Mouse (Mus musculus) cerebellum, postnatal 36 days (tissue): ENCODE results near the gene Runx2.

Experiments used
- DNase-seq, 2 experiments: peaks; one replicate each; pipeline ENCODE4 v3.0.0; 2021 to 2022; ENCODE audit warnings: mixed read lengths in 2 of 2

Gene Runx2

DNA sequence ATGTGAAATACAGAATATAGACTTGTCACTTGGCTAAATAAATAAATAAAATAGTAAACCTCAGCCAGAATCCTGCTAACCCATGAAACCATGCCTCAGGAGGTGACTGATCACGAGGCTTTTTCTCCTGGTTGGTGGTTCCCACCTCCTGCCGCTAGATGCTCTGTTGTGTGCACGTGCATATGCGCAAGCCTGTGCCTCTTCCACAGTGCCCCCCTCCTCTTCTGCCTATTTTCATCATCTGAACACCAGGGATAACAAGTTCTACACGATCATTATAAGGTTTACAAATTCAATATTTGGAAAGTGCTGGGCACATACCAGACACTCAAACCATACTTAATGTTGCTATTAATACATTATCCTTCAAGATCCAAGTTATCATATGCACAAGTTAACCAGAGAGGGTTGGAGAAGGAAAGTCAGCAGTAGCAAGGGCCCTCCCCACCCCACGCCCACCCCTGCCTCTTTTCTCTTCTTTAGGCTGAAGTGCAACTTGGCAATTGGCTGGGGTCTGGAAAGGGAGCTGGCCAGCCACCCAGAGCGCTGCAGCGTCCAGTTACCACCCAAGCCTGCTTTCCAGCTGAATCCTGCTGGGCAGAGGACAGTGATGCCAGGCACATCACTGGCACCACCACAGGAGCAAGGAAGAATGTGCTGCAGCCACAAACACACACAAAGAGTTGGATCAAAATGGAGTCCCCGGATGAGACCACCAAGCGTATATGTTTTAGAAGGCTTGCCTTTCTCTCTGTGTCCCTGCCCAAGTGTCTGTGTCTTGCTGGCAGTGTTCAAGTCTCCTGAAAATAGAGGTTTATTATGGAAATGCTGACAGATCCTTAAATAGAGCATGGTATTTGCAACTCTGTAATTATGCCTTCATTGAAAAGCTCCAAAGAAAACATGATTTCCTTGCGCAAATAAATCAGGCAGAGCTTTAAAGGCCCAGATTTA lies 294.2 kb downstream of the Runx2 start:
- no peak for DNase-seq

DNA sequence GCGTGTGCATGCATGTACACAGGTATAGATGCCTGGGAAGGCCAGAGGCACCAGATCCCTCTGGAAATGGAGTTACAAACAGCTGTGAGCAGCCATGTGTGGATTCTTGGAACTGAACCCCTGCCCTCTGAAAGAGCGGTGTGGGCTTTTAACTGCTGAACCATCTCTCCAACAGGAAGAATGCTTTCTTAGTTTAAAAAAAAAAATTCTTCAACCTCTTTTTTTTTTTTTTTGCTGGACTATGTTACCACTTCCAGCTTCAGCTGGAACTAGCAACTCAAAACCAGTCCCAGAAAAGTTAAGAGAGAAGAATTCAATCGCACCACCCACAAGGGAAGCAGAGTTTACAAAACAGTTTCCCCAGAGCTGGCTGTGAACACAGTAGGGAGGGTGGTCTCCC lies 295.2 kb downstream of the Runx2 start:
- DNase-seq, result no peak

DNA sequence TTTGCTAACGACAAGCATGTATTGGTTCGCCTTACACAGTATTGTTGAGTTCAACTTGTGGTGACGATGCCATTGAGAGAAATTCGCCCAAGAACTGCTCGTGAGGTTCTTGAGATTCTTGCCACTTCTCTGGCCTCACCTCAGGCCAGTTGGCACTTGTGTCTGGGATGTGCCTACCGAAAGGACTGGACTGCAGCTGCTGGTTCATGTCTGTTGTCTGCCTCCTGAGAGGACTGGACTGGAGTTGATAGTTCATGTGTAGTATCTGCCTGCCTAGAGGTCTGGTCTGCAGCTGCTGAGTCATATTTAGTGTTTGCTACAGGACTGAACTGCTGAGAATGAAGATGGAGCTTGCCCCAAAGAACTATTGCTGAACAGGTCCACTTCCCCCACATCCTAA lies 296.4 kb downstream of the Runx2 start:
- DNase-seq, result no peak

DNA sequence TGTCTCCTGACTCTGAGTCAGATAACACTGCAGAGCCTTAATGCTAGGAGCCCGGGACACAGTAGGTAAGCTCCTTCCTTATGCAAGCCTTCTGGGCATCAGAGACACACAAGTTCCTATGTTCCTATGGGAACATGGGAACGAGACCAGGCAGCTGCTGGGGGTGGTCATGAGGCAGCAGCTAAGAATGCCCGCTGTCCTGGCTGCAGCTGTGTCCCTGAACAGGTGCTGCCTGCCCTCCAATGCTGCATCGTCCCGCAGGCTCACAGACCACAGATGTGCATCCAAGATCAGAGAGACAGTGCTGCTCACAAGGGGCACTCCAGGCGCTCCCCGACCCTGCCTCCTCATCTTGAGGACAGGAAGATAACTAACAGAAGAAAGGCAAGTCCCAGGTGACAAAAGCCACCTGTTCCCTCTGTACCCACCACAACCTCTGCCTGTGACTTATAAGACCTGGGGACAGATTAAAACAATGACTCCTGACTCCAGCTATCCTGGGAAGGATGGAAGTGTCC lies 306.3 kb downstream of the Runx2 start:
- no peak for DNase-seq

DNA sequence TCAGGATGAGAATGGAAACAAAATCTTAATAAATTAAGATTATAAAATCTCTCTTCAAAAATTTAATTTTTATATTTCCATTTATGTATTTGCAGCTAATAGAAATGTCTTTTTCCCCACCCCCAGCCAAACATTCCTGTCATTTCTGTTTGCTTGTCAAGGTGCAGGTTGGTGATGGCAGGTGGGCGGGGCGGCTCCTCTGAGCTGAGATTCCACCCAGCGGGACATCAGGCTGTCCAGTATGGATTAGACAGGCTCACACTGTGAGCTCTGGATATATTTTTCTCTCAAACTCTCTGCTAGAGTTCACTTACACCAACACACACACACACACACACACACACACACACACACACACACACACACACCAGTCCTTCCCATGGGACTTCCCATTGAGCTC lies 306.9 kb downstream of the Runx2 start:
- peak; percentile 13 to 15 for DNase-seq

DNA sequence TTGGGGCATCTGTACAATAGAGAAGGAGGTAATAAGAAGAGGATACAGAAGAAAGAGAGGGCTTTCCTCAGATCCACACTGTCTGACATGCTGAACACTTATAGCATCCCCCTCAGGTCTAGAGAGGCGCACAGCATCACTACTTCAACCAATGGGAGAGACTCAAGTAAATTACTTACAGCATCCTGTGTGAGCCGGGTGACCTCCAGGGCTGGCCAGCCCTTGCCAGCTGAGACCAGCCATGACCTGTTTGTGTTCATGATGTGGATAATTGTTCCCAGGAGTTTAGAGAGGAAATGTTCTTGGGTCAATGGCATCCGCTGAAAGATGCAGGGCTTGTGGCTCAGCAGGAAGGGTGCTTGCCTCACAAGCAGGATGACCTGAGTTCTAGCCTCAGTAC lies 308.1 kb downstream of the Runx2 start:
- no peak for DNase-seq

DNA sequence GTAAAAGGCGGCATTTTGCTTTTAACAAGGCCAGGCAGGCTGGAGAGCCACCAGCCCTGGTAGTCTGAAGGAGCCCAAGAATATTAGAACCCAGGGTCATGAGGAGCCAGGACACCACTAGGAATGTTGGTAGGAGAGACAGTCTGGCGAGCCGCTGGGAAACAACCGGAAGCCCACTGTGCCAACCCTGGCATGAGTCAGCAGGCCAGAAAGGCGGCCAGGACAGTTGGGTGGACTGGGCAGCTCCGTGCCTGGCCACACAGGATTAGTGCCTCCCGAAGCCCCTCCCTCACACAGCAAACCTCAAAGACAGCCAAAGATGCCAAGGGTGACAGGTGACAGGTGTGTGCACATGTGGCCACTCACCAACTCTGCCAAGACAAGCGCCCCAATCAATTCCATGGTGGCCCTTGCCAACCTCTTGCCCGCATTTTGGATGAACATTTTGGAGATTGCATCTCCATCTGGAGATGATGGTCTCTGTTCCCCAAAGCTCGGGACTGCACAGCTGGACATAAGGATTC lies 309.7 kb downstream of the Runx2 start:
- peak; percentile 10 to 16 for DNase-seq

DNA sequence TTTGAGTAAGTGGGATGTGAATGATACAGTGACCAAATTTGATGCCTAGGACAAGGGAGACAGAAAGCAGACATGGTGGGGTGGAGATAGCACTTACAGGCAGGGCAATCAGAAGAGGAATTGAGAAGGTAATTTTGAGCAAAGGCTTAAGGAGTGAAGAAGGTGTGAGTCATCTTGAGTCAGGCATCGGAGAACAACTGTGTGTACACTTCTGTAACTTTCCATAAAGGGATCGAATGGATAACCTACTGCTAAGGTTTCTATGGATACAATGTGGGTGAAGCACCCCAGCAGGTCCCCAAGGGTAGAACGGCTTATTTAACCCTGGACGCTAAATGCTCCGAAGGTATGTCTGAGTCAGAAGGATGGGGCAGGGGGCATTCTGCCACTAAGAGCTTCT lies 312.4 kb downstream of the Runx2 start:
- DNase-seq, result no peak

DNA sequence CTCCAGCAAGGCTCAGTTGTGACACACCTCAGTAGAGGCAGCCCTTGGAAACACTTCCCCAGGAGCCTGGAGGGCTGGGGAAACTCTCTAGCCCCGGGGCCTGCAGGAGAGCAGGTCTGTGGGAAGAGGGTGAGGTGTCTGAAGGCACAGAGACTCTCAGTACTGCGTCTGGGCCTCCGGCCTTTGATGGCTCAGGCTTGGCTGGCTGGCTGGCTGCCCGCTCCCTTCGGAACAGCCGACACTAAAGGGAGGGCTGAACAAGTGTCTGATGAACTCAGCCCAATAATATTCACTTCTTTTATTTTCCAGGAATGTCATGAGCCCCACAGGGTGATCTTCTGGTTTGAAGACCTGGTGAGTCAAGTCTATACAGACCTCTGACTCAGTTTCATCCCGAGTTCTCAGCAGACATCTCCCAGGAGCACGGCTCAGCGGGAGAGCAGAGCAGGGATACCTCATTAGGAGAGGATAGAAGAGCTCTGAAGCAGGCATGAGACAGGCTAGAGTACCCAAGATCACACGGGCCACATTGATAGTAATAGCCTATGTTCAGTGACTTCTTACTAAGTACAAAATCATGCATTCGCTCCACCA lies 314.2 kb downstream of the Runx2 start:
- DNase-seq, result peak in 1 of 2 experiments; percentile 22

DNA sequence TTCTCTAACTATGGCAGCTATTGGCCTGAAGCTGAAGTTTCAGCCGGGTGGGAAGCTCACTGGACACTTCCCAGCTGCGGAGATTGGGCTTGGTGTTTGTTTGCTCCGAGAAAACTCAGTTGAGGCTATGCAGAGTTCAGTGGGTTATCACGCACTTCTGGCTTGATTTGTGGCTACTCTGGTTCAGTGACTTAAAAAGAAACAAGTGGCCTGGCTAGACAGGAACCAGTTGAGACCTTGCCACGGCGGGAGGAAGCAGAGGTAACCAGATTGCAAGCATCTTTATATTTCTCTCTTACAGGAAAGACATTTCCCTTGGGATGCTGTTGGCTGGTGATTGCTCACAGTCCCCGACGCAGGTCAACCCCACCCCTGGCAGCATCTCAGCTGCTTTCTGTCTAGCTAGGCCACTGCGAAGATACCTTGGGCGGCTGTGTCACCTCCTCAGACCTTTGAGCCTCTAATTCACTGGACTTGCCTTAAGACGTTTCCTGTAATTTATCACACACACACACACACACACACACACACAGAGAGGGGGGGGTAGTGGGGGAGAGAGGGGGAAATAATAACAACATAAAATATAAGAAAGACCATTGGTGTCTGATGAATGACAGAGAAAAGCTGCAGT lies 324.3 kb downstream of the Runx2 start:
- no peak for DNase-seq

DNA sequence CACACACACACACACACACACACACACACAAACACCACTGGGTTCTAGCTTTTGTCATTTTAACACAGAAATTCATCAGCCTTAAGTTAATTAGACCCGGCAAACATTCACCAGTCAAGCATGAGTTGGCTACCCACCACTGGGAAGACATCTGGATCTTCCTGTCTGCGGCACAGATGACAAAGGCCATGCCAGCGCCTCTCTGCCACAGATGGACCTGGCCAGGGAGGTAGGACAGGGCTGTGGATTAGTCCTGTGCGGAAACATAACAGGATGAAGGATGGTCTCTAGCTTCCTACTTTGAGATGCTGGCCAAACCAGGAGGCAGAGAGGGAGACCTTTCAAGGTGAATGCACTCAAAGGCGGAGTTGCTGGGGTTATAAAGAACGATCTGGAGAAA lies 325.3 kb downstream of the Runx2 start:
- DNase-seq, result no peak

DNA sequence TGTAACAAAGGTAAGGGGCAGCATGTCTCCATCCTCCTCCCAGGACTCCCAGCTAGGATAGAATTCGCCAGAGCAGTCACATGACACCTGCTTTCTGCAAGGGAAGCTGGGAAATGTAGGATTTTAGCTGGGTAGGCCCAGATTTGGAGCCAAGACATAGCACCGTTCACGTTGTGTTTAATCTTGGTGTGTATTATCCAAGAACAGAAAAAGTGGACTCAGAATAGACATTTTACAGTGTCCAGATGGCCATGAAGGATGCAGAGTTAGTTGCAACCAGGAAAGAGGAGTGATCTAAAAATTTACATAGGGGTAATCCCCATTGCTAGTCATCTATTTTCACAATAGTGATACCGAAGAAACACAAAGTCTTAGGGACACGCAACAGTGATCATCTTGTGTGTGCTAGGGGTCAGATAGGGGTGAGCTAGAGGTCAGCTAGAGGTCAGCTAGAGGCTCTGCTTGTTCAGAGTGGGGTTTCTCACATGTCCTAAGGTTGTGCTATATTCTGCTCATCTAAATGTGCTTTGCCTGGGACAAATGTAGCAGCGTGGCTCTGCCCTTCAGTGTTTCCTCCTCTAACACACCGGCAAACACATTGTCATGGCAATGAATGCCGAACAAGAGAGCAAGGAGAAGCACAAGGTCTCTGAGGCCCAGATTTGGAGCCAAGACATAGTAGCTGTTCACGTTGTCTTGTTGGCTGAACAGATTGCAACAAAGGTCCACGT lies 326.9 kb downstream of the Runx2 start:
- DNase-seq, result no peak

DNA sequence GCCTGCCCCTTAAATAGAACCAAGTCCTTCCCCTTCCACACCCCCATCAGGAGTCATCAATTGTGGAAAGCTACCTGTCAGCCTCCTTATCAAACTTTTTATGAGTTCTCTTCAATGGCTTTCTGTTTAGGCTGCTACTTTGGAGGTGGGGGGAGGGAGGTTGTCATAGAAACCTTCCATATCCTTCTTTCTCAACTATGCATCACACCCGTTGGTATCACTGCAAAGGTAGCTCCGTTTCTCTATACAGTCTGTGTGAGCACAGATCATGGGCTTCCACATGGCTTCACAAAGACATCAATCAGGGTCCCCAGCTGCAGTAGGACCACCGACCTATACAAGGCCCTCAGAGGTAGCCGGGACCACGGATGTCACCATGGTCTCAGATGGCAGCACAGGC lies 329.3 kb downstream of the Runx2 start:
- DNase-seq, result no peak

DNA sequence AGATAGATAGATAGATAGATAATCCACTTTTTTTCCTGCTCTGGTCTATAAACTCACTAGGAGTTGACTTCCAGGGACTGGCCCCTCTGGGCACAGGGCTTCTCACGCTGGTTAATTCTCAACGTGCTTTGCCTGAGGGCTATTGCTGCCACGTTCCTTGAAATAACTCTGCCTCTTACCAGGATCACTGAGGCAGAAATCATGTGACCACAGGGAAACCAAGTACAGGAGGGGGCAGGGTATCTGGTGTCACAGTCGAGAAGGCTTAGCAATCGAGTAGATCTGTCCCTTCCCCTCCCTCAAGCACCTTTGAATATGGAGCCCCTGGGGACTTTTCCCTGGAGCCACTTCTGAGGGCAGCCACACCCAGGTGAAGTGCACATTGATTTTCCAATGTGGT lies 334.7 kb downstream of the Runx2 start:
- no peak for DNase-seq

DNA sequence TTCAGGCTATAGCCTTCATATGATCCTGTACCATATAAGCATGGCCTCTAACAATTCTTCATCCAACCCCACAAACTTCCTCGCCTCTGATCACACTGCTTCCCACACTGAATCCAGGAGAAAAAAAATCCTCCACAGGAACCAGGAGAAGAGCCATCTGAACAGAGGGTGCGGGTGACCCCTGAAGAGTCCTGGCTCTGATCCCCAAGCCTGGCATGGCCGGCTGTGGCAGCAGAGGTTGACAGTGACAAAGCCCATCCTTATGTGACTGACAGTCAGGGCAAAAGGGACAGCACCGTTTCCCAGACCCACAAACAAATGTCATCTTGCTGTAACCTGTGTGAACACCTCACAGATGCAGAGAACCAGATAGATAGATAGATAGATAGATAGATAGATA lies 335.1 kb downstream of the Runx2 start:
- no peak for DNase-seq

DNA sequence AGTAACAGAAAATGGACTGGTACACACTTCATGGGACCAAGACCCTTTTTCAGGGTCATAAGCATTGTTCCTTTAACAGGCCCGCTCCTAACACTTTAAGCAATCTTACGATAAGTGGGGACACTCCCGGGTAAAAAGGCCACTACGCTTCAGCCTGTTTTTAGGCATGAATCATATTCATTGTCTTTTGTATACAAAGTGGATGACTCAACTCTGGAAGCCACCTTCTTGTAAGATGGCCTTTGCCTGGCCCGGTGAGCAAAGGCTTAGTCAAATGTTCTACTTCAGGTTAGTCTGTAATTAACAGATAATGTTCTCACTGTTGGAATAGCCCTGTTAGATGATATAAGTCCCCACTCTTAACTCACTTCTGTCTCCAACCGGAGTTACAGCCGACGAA lies 338.7 kb downstream of the Runx2 start:
- no peak for DNase-seq

DNA sequence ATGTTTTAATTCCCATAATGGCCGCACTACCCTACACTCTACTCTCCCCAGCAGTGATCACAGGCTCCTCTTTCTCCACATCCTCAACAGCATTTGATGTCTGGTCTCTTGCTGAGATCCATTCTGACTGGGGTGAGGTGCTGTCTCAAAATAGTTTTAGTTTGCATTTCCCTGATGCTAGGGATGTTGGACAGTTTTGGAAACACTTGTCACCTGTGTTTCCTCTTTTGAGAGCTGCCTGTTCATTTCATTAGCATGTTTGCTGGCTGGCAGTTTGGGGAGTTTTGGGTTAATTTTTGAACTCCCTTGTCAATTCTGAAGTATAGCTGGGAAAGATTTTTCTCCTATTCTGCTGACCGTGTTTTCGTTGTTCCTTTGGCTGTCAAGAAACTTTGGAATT lies 340.3 kb downstream of the Runx2 start:
- DNase-seq, result no peak

DNA sequence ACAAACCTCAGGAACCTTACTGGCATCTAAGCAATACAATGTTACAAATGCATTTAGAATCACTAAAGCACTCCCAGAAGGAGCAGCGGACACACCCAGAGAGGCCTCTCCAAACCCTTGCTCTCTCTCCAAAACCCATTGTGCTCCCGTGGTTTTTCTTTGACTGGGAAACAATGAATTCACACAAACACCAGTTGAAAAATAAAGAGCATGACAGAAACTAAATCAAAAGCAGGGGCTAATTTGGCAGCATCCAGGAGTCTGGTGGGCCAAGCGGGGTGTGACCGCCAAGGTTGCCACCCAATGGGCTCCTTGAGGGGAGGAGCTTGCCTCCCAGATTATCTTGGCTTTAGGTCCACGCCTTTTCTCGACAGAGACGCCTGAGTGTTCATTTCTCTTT lies 341.9 kb downstream of the Runx2 start:
- no peak for DNase-seq

DNA sequence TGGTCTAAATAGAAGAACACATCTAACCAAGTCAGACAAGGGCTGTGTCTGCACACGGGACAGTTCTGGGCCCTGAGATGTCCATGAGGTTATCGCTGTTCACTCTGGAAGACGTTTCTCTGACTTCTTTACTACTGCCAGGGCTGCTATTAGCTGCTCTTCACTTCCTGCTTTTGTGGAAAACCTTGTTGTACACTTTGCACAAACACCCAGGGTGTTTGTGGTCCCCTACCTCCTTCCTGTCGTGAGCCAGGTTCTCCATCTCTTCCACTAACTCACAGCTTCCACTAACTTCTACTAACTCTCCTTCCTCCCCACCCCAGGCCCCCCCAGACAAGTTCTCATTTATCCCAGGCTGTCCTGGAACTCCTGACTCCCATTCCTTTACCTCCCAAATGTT lies 350.9 kb downstream of the Runx2 start:
- DNase-seq, result no peak

DNA sequence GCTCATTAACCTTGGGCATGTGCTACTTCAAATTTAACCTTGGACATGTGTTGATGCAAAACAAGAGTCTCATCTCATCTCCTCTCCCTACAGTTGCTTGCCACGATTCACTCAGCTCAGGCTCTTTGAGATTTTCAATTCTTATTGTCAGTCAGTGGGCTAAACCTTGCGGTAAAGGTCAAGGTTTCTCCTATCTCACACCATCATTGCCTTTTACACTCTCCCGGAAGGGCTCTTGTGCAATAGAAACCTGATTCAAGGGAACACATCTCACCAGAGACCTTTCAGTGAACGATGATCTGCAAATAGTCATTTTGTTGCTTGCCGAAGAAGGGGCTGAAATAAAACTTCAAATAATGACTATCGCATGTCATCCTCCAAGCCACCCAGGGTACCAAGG lies 354.4 kb downstream of the Runx2 start:
- no peak for DNase-seq

DNA sequence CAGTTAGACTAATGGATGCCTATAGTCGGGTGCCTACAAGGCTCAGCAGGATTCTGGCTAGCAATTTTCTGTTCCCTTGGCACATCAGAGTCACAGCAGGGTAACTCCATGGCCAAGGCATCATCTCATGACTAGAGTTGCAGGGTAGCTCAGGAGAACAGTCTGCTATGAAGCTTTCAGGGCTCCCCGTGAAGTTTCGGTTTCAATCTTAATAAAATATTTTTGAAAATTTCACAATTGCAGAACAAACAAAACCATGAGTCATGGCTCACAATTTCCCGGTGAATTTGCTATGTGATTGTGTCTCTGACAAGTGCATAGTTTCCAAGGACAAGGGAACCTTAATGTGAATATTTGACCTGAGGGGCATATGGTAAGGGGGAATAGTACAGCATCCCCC lies 355.6 kb downstream of the Runx2 start:
- no peak for DNase-seq

DNA sequence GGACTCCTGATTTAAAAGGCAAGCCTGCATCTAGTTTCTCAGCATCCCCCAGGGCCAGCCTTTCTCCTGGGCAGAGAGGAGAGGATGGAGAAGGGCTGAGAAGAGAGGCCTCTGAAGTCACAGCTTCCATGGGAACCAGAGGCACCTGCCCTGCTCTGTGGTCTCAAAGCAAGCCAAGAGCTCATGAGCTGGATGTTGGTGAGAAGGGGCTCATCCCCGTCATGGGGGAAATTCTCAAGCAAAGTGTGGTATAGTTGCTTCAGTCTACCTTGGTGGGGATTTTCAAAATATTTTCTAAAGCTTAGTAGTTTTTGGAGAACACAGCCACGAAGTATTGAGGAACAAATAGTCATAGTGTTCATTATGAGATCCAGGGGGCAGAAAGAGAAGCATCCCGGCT lies 357.9 kb downstream of the Runx2 start:
- no peak for DNase-seq
